Comparison of ENCODE assay signal across 8 mouse cellular contexts in genomic region chr8:125935649-125936048, GRCm38 (mm10). TPM values are rescaled to one million over a fixed set of nuclear protein-coding genes. Genes with fewer than 3 reads are reported as not detected.
DNase-seq lines count a peak whose midpoint lies in the region; ATAC-seq and TF ChIP-seq lines count a peak whose summit lies in the region.

No protein-coding gene starts in this region.

- 52% methylated on average over 9 of the region's 9 CpGs for WGBS in neural tube, embryonic 15.5 days
- 45% methylated on average over 9 of the region's 9 CpGs for WGBS in hindbrain, postnatal 0 days
- WGBS in limb, embryonic 13.5 days, result 41% methylated on average over 9 of the region's 9 CpGs

- H3K9me3 ChIP-seq in neural tube, embryonic 15.5 days (replicated peaks), result no peaks in the 10 kb centered on the region
- H3K9me3 ChIP-seq in hindbrain, postnatal 0 days (ENCODE audit: low read length), result no peaks in the 10 kb centered on the region
- no peaks in the 10 kb centered on the region for H3K9me3 ChIP-seq in limb, embryonic 13.5 days

- DNase-seq in adrenal gland, adult (ENCODE audit: inconsistent age in 2 of 2, low spot score in 1 of 2), result peak; percentile 34 to 81
- DNase-seq in adrenal gland, adult 8-10 months, result no peak
- peak; percentile 49 for DNase-seq in neural tube, embryonic 10.5 days (ENCODE audit: extremely low spot score, low spot score)
- peak; percentile 87 to 92 for DNase-seq in cerebellum, postnatal 10 days
- peak; percentile 85 for DNase-seq in hindbrain, postnatal 0 days (ENCODE audit: low spot score)
- DNase-seq in right cerebral cortex, postnatal 10 days (ENCODE audit: low spot score in 2 of 2), result peak; percentile 67 to 77

- no peak overlapping the region for H3K27ac ChIP-seq in neural tube, embryonic 15.5 days (replicated peaks)
- H3K27ac ChIP-seq in hindbrain, postnatal 0 days, result no peak overlapping the region
- H3K27ac ChIP-seq in limb, embryonic 13.5 days, result no peak overlapping the region

- H3K36me3 ChIP-seq in neural tube, embryonic 15.5 days, result no peaks in the 10 kb centered on the region
- H3K36me3 ChIP-seq in hindbrain, postnatal 0 days (ENCODE audit: insufficient read depth, low read length), result no peaks in the 10 kb centered on the region
- H3K36me3 ChIP-seq in limb, embryonic 13.5 days, result no peaks in the 10 kb centered on the region

- H3K4me1 ChIP-seq in neural tube, embryonic 15.5 days, result no peaks in the 10 kb centered on the region
- no peaks in the 10 kb centered on the region for H3K4me1 ChIP-seq in hindbrain, postnatal 0 days (ENCODE audit: insufficient read depth, low read length)
- H3K4me1 ChIP-seq in limb, embryonic 13.5 days, result no peaks in the 10 kb centered on the region

- ATAC-seq in neural tube, embryonic 15.5 days (ENCODE audit: low FRiP score), result no peak
- peak; percentile 47; the same call in 1 of the 2 replicates for ATAC-seq in hindbrain, postnatal 0 days
- ATAC-seq in limb, embryonic 13.5 days (ENCODE audit: low FRiP score, low read depth), result peak; percentile 44; the same call in 1 of the 2 replicates

- no peak overlapping the region for H3K4me3 ChIP-seq in neural tube, embryonic 15.5 days (replicated peaks)
- H3K4me3 ChIP-seq in hindbrain, postnatal 0 days (ENCODE audit: low read length), result no peak overlapping the region
- H3K4me3 ChIP-seq in limb, embryonic 13.5 days, result no peak overlapping the region

- TF ChIP-seq CTCF in hindbrain, postnatal 0 days (IDR thresholded peaks at IDR 0.05; ENCODE audit: low read depth), result peak; percentile 88

- H3K9ac ChIP-seq in neural tube, embryonic 15.5 days (replicated peaks), result no peak overlapping the region
- no peak overlapping the region for H3K9ac ChIP-seq in hindbrain, postnatal 0 days (replicated peaks; ENCODE audit: low read length)
- no peak overlapping the region for H3K9ac ChIP-seq in limb, embryonic 13.5 days

- no peaks in the 10 kb centered on the region for H3K27me3 ChIP-seq in neural tube, embryonic 15.5 days (replicated peaks)
- no peaks in the 10 kb centered on the region for H3K27me3 ChIP-seq in hindbrain, postnatal 0 days (ENCODE audit: insufficient read depth, low read length)
- no peaks in the 10 kb centered on the region for H3K27me3 ChIP-seq in limb, embryonic 13.5 days

- H3K4me2 ChIP-seq in neural tube, embryonic 15.5 days, result no peak overlapping the region
- H3K4me2 ChIP-seq in hindbrain, postnatal 0 days (ENCODE audit: low read depth, low read length), result no peak overlapping the region
- no peak overlapping the region for H3K4me2 ChIP-seq in limb, embryonic 13.5 days (replicated peaks)

RNA-seq across cellular contexts. Expression of gene Map3k21, which starts 25.4 kb away (rescaled TPM):
- 1 to 10 TPM; 1.5 to 2.9 (median 1.7) TPM for total RNA-seq in adrenal gland, adult 8-10 months (2022)
- 0.59 and 0.86 TPM in 2 replicates for polyA plus RNA-seq in neural tube, embryonic 15.5 days (2015; fragmentation: Nextera tagmentation; extraction: Ambion mirVana)
- total RNA-seq in hindbrain, postnatal 0 days (2014; rRNA removed), result 2.2 and 3.7 TPM in 2 replicates
- polyA plus RNA-seq in hindbrain, postnatal 0 days (2015; fragmentation: Nextera tagmentation; extraction: Ambion mirVana), result 0.87 and 0.89 TPM in 2 replicates
- polyA plus RNA-seq in limb, embryonic 13.5 days (2015; fragmentation: Nextera tagmentation; extraction: Ambion mirVana), result 0.04 and 0.11 TPM in 2 replicates

RNA-seq across cellular contexts. Expression of gene Pcnx2, which starts 37.5 kb away (rescaled TPM):
- under 1 TPM; 0.29 to 0.77 (median 0.63) TPM for total RNA-seq in adrenal gland, adult 8-10 months (2022)
- 3.6 and 4.8 TPM in 2 replicates for polyA plus RNA-seq in neural tube, embryonic 15.5 days (2015; fragmentation: Nextera tagmentation; extraction: Ambion mirVana)
- total RNA-seq in hindbrain, postnatal 0 days (2014; rRNA removed), result 11.1 and 11.8 TPM in 2 replicates
- polyA plus RNA-seq in hindbrain, postnatal 0 days (2015; fragmentation: Nextera tagmentation; extraction: Ambion mirVana), result 3.0 and 3.5 TPM in 2 replicates
- 0.11 and 0.13 TPM in 2 replicates for polyA plus RNA-seq in limb, embryonic 13.5 days (2015; fragmentation: Nextera tagmentation; extraction: Ambion mirVana)

RNA-seq across cellular contexts. Expression of gene Kcnk1, which starts 59.3 kb away (rescaled TPM):
- total RNA-seq in adrenal gland, adult 8-10 months (2022), result 10 to 100 TPM in 2 of 4 experiments, 1 to 10 TPM in 2; 2.8 to 46.3 (median 18.4) TPM
- polyA plus RNA-seq in neural tube, embryonic 15.5 days (2015; fragmentation: Nextera tagmentation; extraction: Ambion mirVana), result 23.8 and 23.9 TPM in 2 replicates
- total RNA-seq in hindbrain, postnatal 0 days (2014; rRNA removed), result 59.6 and 75.5 TPM in 2 replicates
- 38.2 and 39.3 TPM in 2 replicates for polyA plus RNA-seq in hindbrain, postnatal 0 days (2015; fragmentation: Nextera tagmentation; extraction: Ambion mirVana)
- 23.5 and 26.6 TPM in 2 replicates for polyA plus RNA-seq in limb, embryonic 13.5 days (2015; fragmentation: Nextera tagmentation; extraction: Ambion mirVana)
